Mouse (Mus musculus): Measurements from ENCODE around the gene Usp33. TPM values are rescaled to one million over a fixed set of nuclear protein-coding genes. Genes with fewer than 3 reads are reported as not detected.

Usp33 gene
- total RNA-seq, 2 experiments from 2014 or later, result 116 to 117 TPM

Other genes starting within 250 kb of the Usp33 start
- gene Gipc2, start 180.2 kb upstream of the Usp33 start, total RNA-seq (2021), result 1 to 10 TPM; 3.6 to 4.0 TPM
- 10 to 100 TPM; 47.4 to 51.2 TPM for gene Dnajb4, start 136.2 kb upstream of the Usp33 start, total RNA-seq (2021)
- gene Fubp1, start 136.1 kb upstream of the Usp33 start, total RNA-seq (2021), result 100 to 1,000 TPM; 125 to 129 TPM
- 1 to 10 TPM; 2.8 to 3.8 TPM for gene Nexn, start 80.1 kb upstream of the Usp33 start, total RNA-seq (2021)
- gene Miga1, start 6.1 kb upstream of the Usp33 start, total RNA-seq (2021), result 10 to 100 TPM; 84.3 to 91.9 TPM
- 10 to 100 TPM; 30.3 to 31.9 TPM for gene Zzz3, start 49.0 kb downstream of the Usp33 start, total RNA-seq (2021)

Measured in left cerebral cortex, postnatal 10 days (tissue).